Mouse (Mus musculus) stomach, postnatal 0 days (tissue): ENCODE measurements around the gene Kmt5b.

Source experiments
- CTCF ChIP-seq: IDR thresholded peaks from 2 replicates; pipeline ENCODE4 v1.5.1; 2016; ENCODE audit warnings: antibody characterized with exemption, low read depth, mild to moderate bottlenecking, moderate library complexity
- EP300 ChIP-seq: optimal IDR thresholded peaks from 2 replicates; pipeline ENCODE3; 2016; ENCODE audit warnings: antibody characterized with exemption

GRCm38 (mm10) chr19:3766378-3766777 lies 843 bp upstream of the Kmt5b start:
- TF ChIP-seq EP300: no peak
- no peak for TF ChIP-seq CTCF
